Mouse (Mus musculus) CH12.LX (cell line): ENCODE results near the gene Dpf3. TPM values are rescaled to one million over a fixed set of nuclear protein-coding genes. Genes with fewer than 3 reads are reported as not detected.

Source experiments
- DNase-seq: peaks from one replicate; pipeline ENCODE4 v3.0.0-alpha.2; 2013; ENCODE audit errors: extremely low read depth
- H3K27ac ChIP-seq: 2 replicates; pipeline ENCODE4 v1.5.1; 2012; ENCODE audit warnings: low read depth, mild to moderate bottlenecking, control low read depth, moderate library complexity; ENCODE audit not compliant: insufficient read depth
- H3K27me3 ChIP-seq: replicated peaks from 2 replicates; pipeline ENCODE3; 2012; ENCODE audit warnings: inconsistent platforms
- H3K36me3 ChIP-seq, 2 experiments: replicated peaks in 1 of 2; 2 replicates each; pipeline versions ENCODE3 to v1.6.1; 2012; ENCODE audit warnings: inconsistent platforms in 1 of 2, low read length in 1 of 2, mild to moderate bottlenecking in 1 of 2, mixed read lengths in 1 of 2, moderate library complexity in 1 of 2; ENCODE audit not compliant: control insufficient read depth in 1 of 2, insufficient read depth in 1 of 2
- H3K4me1 ChIP-seq, 2 experiments: 2 replicates each; pipeline ENCODE4 v1.6.1; 2012; ENCODE audit warnings: inconsistent platforms in 1 of 2, moderate library complexity in 1 of 2; ENCODE audit not compliant: insufficient read depth in 2 of 2, control insufficient read depth in 1 of 2
- H3K4me2 ChIP-seq: 2 replicates; pipeline ENCODE4 v1.6.1; 2012; ENCODE audit warnings: low read depth, mild to moderate bottlenecking, control low read depth; ENCODE audit not compliant: poor library complexity, insufficient read depth, severe bottlenecking
- H3K4me3 ChIP-seq, 3 experiments: fragments of 150-350 bp in 1 of 3; sonication (generic) in 1 of 3; replicated peaks in 1 of 3; 2 replicates each; pipeline versions ENCODE3 to v1.5.1; 2011 to 2012; ENCODE audit warnings: low read depth in 2 of 3, low read length in 2 of 3, mild to moderate bottlenecking in 2 of 3, moderate library complexity in 2 of 3, control low read depth in 1 of 3, improper control_type of control experiment in 1 of 3, inconsistent platforms in 1 of 3, mixed read lengths in 1 of 3; ENCODE audit not compliant: poor library complexity in 1 of 3
- H3K79me2 ChIP-seq: replicated peaks from 2 replicates; pipeline ENCODE4 v1.6.1; 2012; ENCODE audit warnings: mild to moderate bottlenecking, moderate library complexity; ENCODE audit not compliant: control insufficient read depth, poor library complexity, insufficient read depth, severe bottlenecking; ENCODE audit errors: extremely low read depth
- H3K9ac ChIP-seq: 2 replicates; pipeline ENCODE4 v1.6.1; 2012; ENCODE audit warnings: low read depth, mild to moderate bottlenecking, control low read depth, moderate library complexity; ENCODE audit not compliant: insufficient read depth
- H3K9me3 ChIP-seq: replicated peaks from 2 replicates; pipeline ENCODE3; 2012; ENCODE audit warnings: low read length, inconsistent platforms, mixed read lengths
- CHD1 ChIP-seq: IDR thresholded peaks from 2 replicates; pipeline ENCODE4 v1.6.1; 2012; ENCODE audit warnings: low read depth, low read length, improper control_type of control experiment, inconsistent platforms
- CTCF ChIP-seq, 2 experiments: IDR thresholded peaks in 1 of 2; conservative IDR thresholded peaks in 1 of 2; 2 replicates each; pipeline ENCODE4 v1.5.1; 2011 to 2012; ENCODE audit warnings: low read depth in 2 of 2, low read length in 2 of 2, improper control_type of control experiment in 1 of 2, inconsistent platforms in 1 of 2, mild to moderate bottlenecking in 1 of 2, moderate library complexity in 1 of 2
- EP300 ChIP-seq: IDR thresholded peaks from 2 replicates; pipeline ENCODE4 v1.6.1; 2011; ENCODE audit warnings: low read length, improper control_type of control experiment
- ETS1 ChIP-seq: conservative IDR thresholded peaks from 2 replicates; pipeline ENCODE4 v1.6.1; 2012; ENCODE audit warnings: low read depth, mild to moderate bottlenecking, inconsistent platforms, low read length, improper control_type of control experiment, moderate library complexity
- JUND ChIP-seq: conservative IDR thresholded peaks from 2 replicates; pipeline ENCODE4 v1.6.1; 2011; ENCODE audit warnings: low read depth, low read length, improper control_type of control experiment
- MXI1 ChIP-seq: IDR thresholded peaks from 2 replicates; pipeline ENCODE4 v1.6.1; 2011; ENCODE audit warnings: mild to moderate bottlenecking, low read depth, low read length, improper control_type of control experiment
- MYC ChIP-seq: IDR thresholded peaks from 2 replicates; pipeline ENCODE4 v1.6.1; 2011; ENCODE audit warnings: low read depth, mild to moderate bottlenecking, improper control_type of control experiment, low read length
- NELFE ChIP-seq: IDR thresholded peaks from 2 replicates; pipeline ENCODE4 v1.6.1; 2011; ENCODE audit warnings: low read depth, low read length, improper control_type of control experiment
- POLR2A ChIP-seq: IDR thresholded peaks from 2 replicates; pipeline ENCODE4 v1.6.1; 2011; ENCODE audit warnings: low read depth, mild to moderate bottlenecking, improper control_type of control experiment, low read length
- RCOR1 ChIP-seq: conservative IDR thresholded peaks from 2 replicates; pipeline ENCODE4 v1.6.1; 2012; ENCODE audit warnings: low read depth, mild to moderate bottlenecking, inconsistent platforms, low read length, improper control_type of control experiment
- SIN3A ChIP-seq: IDR thresholded peaks from 2 replicates; pipeline ENCODE4 v1.6.1; 2012; ENCODE audit warnings: low read length, improper control_type of control experiment, inconsistent platforms
- TCF12 ChIP-seq: IDR thresholded peaks from 2 replicates; pipeline ENCODE4 v1.6.1; 2014; ENCODE audit warnings: low read depth, mild to moderate bottlenecking, inconsistent platforms, low read length, improper control_type of control experiment
- UBTF ChIP-seq: IDR thresholded peaks from 2 replicates; pipeline ENCODE4 v1.6.1; 2012; ENCODE audit warnings: low read depth, mild to moderate bottlenecking, inconsistent platforms, low read length, improper control_type of control experiment, moderate library complexity
- USF2 ChIP-seq: conservative IDR thresholded peaks from 2 replicates; pipeline ENCODE4 v1.6.1; 2011; ENCODE audit warnings: low read depth, low read length, improper control_type of control experiment
- ZMIZ1 ChIP-seq: IDR thresholded peaks from 2 replicates; pipeline ENCODE4 v1.6.1; 2012; ENCODE audit warnings: low read depth, mild to moderate bottlenecking, inconsistent platforms, low read length, improper control_type of control experiment
- dilution Hi-C: fragments of 300-500 bp; cut with MboI; formaldehyde crosslinking; loops from 2 replicates; pipeline ENCODE4 v1.14.3; 2020; ENCODE audit warnings: low sequenced_read_pairs; ENCODE audit not compliant: extremely low pct_unique_long_range_greater_than_20kb, extremely low pct_ligation_motif_present
- in situ Hi-C: fragments of 300-500 bp; cut with MboI; formaldehyde crosslinking; loops from 3 replicates; pipeline ENCODE4 v1.14.3; 2019; ENCODE audit warnings: low sequenced_read_pairs, low pct_ligation_motif_present, low pct_unique_long_range_greater_than_20kb, mixed read lengths
- polyA plus RNA-seq: library from polyadenylated mRNA; unstranded; fragments of >175 nt; gene quantifications from 2 replicates; pipeline ENCODE4 v1.2.1, GENCODE M21; 2012; ENCODE audit warnings: low read depth; ENCODE audit not compliant: insufficient read length
- total RNA-seq, 2 experiments: library from RNA; depleted of rRNA; stranded (reverse); fragments of 300-350 nt in 1 of 2; fragments of >200 nt in 1 of 2; gene quantifications; 2 replicates each; pipeline ENCODE4 v1.2.3; 2012 to 2014

Dpf3 gene
- total and polyA plus RNA-seq, 3 experiments: 0.42 to 1.2 (median 1.2) TPM

GRCm38 (mm10) chr12:83380016-83380415 lies 107.5 kb downstream of the Dpf3 start:
- no peaks in the 10 kb centered on the region for H3K79me2 ChIP-seq
- H3K4me2 ChIP-seq: no peak overlapping the region
- in situ Hi-C loops: no loop called here
- no peak overlapping the region for H3K9ac ChIP-seq
- no peak overlapping the region for H3K4me3 ChIP-seq
- no peak for TF ChIP-seq ETS1
- TF ChIP-seq MYC: no peak
- no peak for TF ChIP-seq SIN3A
- TF ChIP-seq CTCF (conservative IDR thresholded peaks at IDR 0.05 in 1 of 2, IDR thresholded peaks at IDR 0.05 in 1 of 2; ENCODE audit: low read depth in 2 of 2, low read length in 2 of 2): no peak
- TF ChIP-seq CHD1: no peak
- no peak for TF ChIP-seq TCF12
- no peak for TF ChIP-seq POLR2A
- TF ChIP-seq JUND: no peak
- no peak for TF ChIP-seq MXI1
- no peak for TF ChIP-seq NELFE
- no peak for TF ChIP-seq RCOR1
- no peak for TF ChIP-seq EP300
- no peak for TF ChIP-seq ZMIZ1
- H3K36me3 ChIP-seq: no peaks in the 10 kb centered on the region
- H3K27me3 ChIP-seq: no peaks in the 10 kb centered on the region
- no peak for DNase-seq
- dilution Hi-C loops: no loop called here
- no peaks in the 10 kb centered on the region for H3K9me3 ChIP-seq
- no peak overlapping the region for H3K27ac ChIP-seq
- H3K4me1 ChIP-seq: peaks cover 3 to 14% of the 10 kb centered on the region in 2 experiments; a peak in 3 of 4 replicates

GRCm38 (mm10) chr12:83375015-83375831 lies 112.3 kb downstream of the Dpf3 start:
- H3K79me2 ChIP-seq: no peaks in the 10 kb centered on the region
- peaks cover 0 to 15% of the 10 kb centered on the region in 2 experiments; a peak in 2 of 4 replicates for H3K4me1 ChIP-seq
- H3K9me3 ChIP-seq: no peaks in the 10 kb centered on the region
- no peaks in the 10 kb centered on the region for H3K27me3 ChIP-seq
- no peak overlapping the region for H3K4me2 ChIP-seq
- in situ Hi-C loops: no loop called here
- no peak overlapping the region for H3K27ac ChIP-seq
- H3K9ac ChIP-seq: no peak overlapping the region
- dilution Hi-C loops: no loop called here
- TF ChIP-seq CHD1 (no peak), USF2 (no peak), UBTF (no peak)
- no peaks in the 10 kb centered on the region for H3K36me3 ChIP-seq
- no peak overlapping the region for H3K4me3 ChIP-seq
- no peak for DNase-seq
